Mouse (Mus musculus) heart, embryonic 10.5 days (tissue): ENCODE results near the gene Dnajc7. TPM values are rescaled to one million over a fixed set of nuclear protein-coding genes. Genes with fewer than 3 reads are reported as not detected.
"Not testable (repeated sequence)": the region's sequence is repeated elsewhere in the genome, so short reads cannot be mapped to it uniquely, and the experiment has no call there.

ENCODE experiments used
- DNase-seq: peaks from one replicate; pipeline ENCODE4 v3.0.0-alpha.2; 2017; ENCODE audit warnings: low spot score
- H3K27ac ChIP-seq: fragments of 300-500 bp; sonication (generic); 2 replicates; pipeline ENCODE4 v1.5.1; 2016; ENCODE audit warnings: mild to moderate bottlenecking
- H3K27me3 ChIP-seq: fragments of 300-500 bp; sonication (generic); 2 replicates; pipeline ENCODE4 v1.6.1; 2016; ENCODE audit warnings: mild to moderate bottlenecking; ENCODE audit not compliant: poor library complexity, insufficient read depth, severe bottlenecking
- H3K36me3 ChIP-seq: fragments of 300-500 bp; sonication (generic); 2 replicates; pipeline ENCODE4 v1.6.1; 2016; ENCODE audit warnings: mild to moderate bottlenecking, moderate library complexity
- H3K4me1 ChIP-seq: fragments of 300-500 bp; sonication (generic); 2 replicates; pipeline ENCODE4 v1.6.1; 2016; ENCODE audit warnings: mild to moderate bottlenecking
- H3K4me3 ChIP-seq: fragments of 300-500 bp; sonication (generic); 2 replicates; pipeline ENCODE4 v1.5.1; 2016; ENCODE audit warnings: mild to moderate bottlenecking, moderate library complexity
- H3K9me3 ChIP-seq: fragments of 300-500 bp; sonication (generic); 2 replicates; pipeline ENCODE4 v1.6.1; 2016; ENCODE audit warnings: mild to moderate bottlenecking, moderate library complexity
- WGBS: fragments of 180-500 bp; shearing (Covaris S2); methylation state at CpG from one replicate; pipeline ENCODE4 v1.1.7; 2016; 5-methylcytosine and 5-hydroxymethylcytosine counted together
- polyA plus RNA-seq: library from polyadenylated mRNA; unstranded; fragments of >200 nt; fragmentation: Nextera tagmentation; extraction: Ambion mirVana; gene quantifications from 2 replicates; pipeline ENCODE4 v1.2.1, GENCODE M21; 2016

The Dnajc7 gene
- polyA plus RNA-seq, 1 experiment from 2014 or later, result 211 TPM

DNA sequence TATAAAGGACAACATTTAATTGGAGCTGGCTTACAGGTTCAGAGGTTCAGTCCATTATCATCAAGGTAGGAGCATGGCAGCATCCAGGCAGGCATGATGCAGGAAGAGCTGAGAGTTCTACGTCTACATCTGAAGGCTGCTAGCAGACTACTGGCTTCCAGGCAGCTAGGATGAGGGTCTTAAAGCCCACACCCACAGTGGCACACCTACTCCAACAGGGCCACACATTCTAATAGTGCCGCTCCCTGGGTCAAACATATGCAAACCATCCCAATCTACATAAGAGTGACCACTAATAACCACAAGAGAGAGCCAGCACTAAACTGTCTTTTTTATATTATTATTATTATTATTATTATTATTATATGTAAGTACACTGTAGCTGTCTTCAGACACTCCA is 85.6 kb downstream of the Dnajc7 start:
- H3K4me1 ChIP-seq, H3K27me3 ChIP-seq, H3K4me3 ChIP-seq, H3K27ac ChIP-seq, H3K9me3 ChIP-seq, H3K36me3 ChIP-seq, DNase-seq: not testable (repeated sequence)
- WGBS, result 83% methylated on average over 2 of the region's 2 CpGs

DNA sequence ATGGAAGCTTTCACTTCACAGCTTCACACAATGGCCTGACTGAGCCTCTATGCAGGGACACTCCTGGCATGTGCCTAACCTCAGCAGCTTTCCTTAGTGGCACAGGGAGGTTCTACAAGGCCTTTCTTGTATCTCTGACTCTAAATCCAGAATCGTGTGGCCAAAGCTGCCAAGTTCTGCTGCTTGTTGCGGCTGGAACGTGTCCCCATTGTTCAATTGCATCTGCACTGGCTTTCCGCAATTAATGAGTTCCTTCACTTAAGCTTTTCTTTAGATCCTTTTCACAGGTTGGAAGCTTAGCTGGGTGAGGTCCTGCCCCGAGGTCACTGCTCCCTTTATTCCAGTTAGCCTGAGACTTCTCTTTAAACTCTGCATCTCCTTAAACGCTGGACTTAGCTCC is 86.1 kb downstream of the Dnajc7 start:
- WGBS, result 78% methylated on average over 6 of the region's 6 CpGs
- H3K27ac ChIP-seq, result no peak overlapping the region
- no peak for DNase-seq
- H3K27me3 ChIP-seq, result no peaks in the 10 kb centered on the region
- no peaks in the 10 kb centered on the region for H3K9me3 ChIP-seq
- H3K4me3 ChIP-seq, result no peak overlapping the region
- no peaks in the 10 kb centered on the region for H3K36me3 ChIP-seq
- H3K4me1 ChIP-seq, result peaks cover 4% of the 10 kb centered on the region; the same call in 1 of the 2 replicates

Other genes with a start within 250 kb of the Dnajc7 start
- gene Jup, start 222.4 kb downstream of the Dnajc7 start, polyA plus RNA-seq, result 91.3 and 112 TPM in 2 replicates
- gene P3h4, start 205.3 kb downstream of the Dnajc7 start, polyA plus RNA-seq, result 71.1 and 81.8 TPM in 2 replicates
- gene Fkbp10, start 204.5 kb downstream of the Dnajc7 start, polyA plus RNA-seq, result 107 and 123 TPM in 2 replicates
- gene Nt5c3b, start 178.4 kb downstream of the Dnajc7 start, polyA plus RNA-seq, result 124 and 128 TPM in 2 replicates
- gene Klhl10, start 178.3 kb downstream of the Dnajc7 start, polyA plus RNA-seq, result 0.71 and 0.90 TPM in 2 replicates
- gene Klhl11, start 147.4 kb downstream of the Dnajc7 start, polyA plus RNA-seq, result 6.7 and 9.7 TPM in 2 replicates
- gene Acly, start 92.2 kb downstream of the Dnajc7 start, polyA plus RNA-seq, result 127 and 139 TPM in 2 replicates
- gene Ttc25, start 74.6 kb downstream of the Dnajc7 start, polyA plus RNA-seq, result 0.59 and 0.75 TPM in 2 replicates
- 16.3 and 20.0 TPM in 2 replicates for gene Cnp, start 45.3 kb downstream of the Dnajc7 start, polyA plus RNA-seq
- 67.4 and 67.9 TPM in 2 replicates for gene Nkiras2, start 924 bp downstream of the Dnajc7 start, polyA plus RNA-seq
- gene Zfp385c, start 72.3 kb upstream of the Dnajc7 start, polyA plus RNA-seq, result 0.23 and 0.27 TPM in 2 replicates
- gene Dhx58, start 84.1 kb upstream of the Dnajc7 start, polyA plus RNA-seq, result 1.1 and 2.4 TPM in 2 replicates
- 52.0 and 59.8 TPM in 2 replicates for gene Kat2a, start 92.3 kb upstream of the Dnajc7 start, polyA plus RNA-seq
- gene Hspb9, start 93.7 kb upstream of the Dnajc7 start, polyA plus RNA-seq, result 0.19 and 0.34 TPM in 2 replicates
- 13.7 and 13.9 TPM in 2 replicates for gene Rab5c, start 118.0 kb upstream of the Dnajc7 start, polyA plus RNA-seq
- not detected in 2 replicates for gene Kcnh4, start 139.8 kb upstream of the Dnajc7 start, polyA plus RNA-seq
- not detected in 2 replicates for gene Hcrt, start 142.8 kb upstream of the Dnajc7 start, polyA plus RNA-seq
- gene Ghdc, start 150.8 kb upstream of the Dnajc7 start, polyA plus RNA-seq, result 4.8 and 6.3 TPM in 2 replicates
- 25.7 and 30.1 TPM in 2 replicates for gene Stat5b, start 230.6 kb upstream of the Dnajc7 start, polyA plus RNA-seq
- 6.2 and 6.6 TPM in 2 replicates for gene Stat5a, start 239.2 kb upstream of the Dnajc7 start, polyA plus RNA-seq